Mouse (Mus musculus) midbrain, postnatal 0 days (tissue): ENCODE results near the gene Crb1. TPM values are rescaled to one million over a fixed set of nuclear protein-coding genes. Genes with fewer than 3 reads are reported as not detected.

Experiments used
- ATAC-seq: fragments of 200-750 bp; cut with Nextera tagmentation; 2 replicates; pipeline ENCODE4 v1.8.0; 2017; ENCODE audit warnings: moderate number of reproducible peaks, mild to moderate bottlenecking, moderate TSS enrichment, moderate library complexity; ENCODE audit not compliant: low FRiP score
- DNase-seq: peaks from one replicate; pipeline ENCODE4 v3.0.0-alpha.2; 2015; ENCODE audit warnings: low spot score
- H3K27ac ChIP-seq: fragments of 300-500 bp; sonication (generic); 2 replicates; pipeline ENCODE4 v1.5.1; 2014; ENCODE audit warnings: low read depth, mild to moderate bottlenecking, low read length, mixed read lengths
- H3K27me3 ChIP-seq: fragments of 300-500 bp; sonication (generic); 2 replicates; pipeline ENCODE4 v1.6.1; 2014; ENCODE audit warnings: low read length, control low read depth, mixed read lengths; ENCODE audit not compliant: insufficient read depth
- H3K36me3 ChIP-seq: fragments of 300-500 bp; sonication (generic); 2 replicates; pipeline ENCODE4 v1.6.1; 2014; ENCODE audit warnings: low read length, control low read depth, mixed read lengths; ENCODE audit not compliant: insufficient read depth
- H3K4me1 ChIP-seq: fragments of 300-500 bp; sonication (generic); 2 replicates; pipeline ENCODE4 v1.6.1; 2014; ENCODE audit warnings: mild to moderate bottlenecking, control low read depth, antibody characterized with exemption, low read length, mixed read lengths; ENCODE audit not compliant: insufficient read depth
- H3K4me2 ChIP-seq: fragments of 300-500 bp; sonication (generic); 2 replicates; pipeline ENCODE4 v1.6.1; 2014; ENCODE audit warnings: low read depth, mild to moderate bottlenecking, low read length, mixed read lengths; ENCODE audit not compliant: poor library complexity, severe bottlenecking
- H3K4me3 ChIP-seq: fragments of 300-500 bp; sonication (generic); 2 replicates; pipeline ENCODE4 v1.5.1; 2014; ENCODE audit warnings: low read depth, mild to moderate bottlenecking, low read length, moderate library complexity
- H3K9ac ChIP-seq: fragments of 300-500 bp; sonication (generic); replicated peaks from 2 replicates; pipeline ENCODE4 v1.6.1; 2014; ENCODE audit warnings: mild to moderate bottlenecking, low read length, moderate library complexity, mixed read lengths; ENCODE audit not compliant: poor library complexity, severe bottlenecking
- H3K9me3 ChIP-seq: fragments of 300-500 bp; sonication (generic); 2 replicates; pipeline ENCODE4 v1.6.1; 2016; ENCODE audit warnings: low read length, control low read depth
- CTCF ChIP-seq: IDR thresholded peaks from 2 replicates; pipeline ENCODE4 v1.5.1; 2016; ENCODE audit warnings: antibody characterized with exemption, mild to moderate bottlenecking
- WGBS: fragments of 180-500 bp; shearing (Covaris S2); extraction: QIAGEN DNeasy Blood & Tissue Kit; methylation state at CpG from one replicate; pipeline ENCODE4 v1.1.7; 2014; 5-methylcytosine and 5-hydroxymethylcytosine counted together
- polyA plus RNA-seq: library from polyadenylated mRNA; unstranded; fragments of >200 nt; fragmentation: Nextera tagmentation; extraction: Ambion mirVana; gene quantifications from 2 replicates; pipeline ENCODE4 v1.2.1, GENCODE M21; 2015
- total RNA-seq: library from RNA; depleted of rRNA; stranded (reverse); fragments of >200 nt; gene quantifications from 2 replicates; pipeline ENCODE4 v1.2.3, GENCODE M21; 2014

Gene Crb1
- total and polyA plus RNA-seq, 2 experiments from 2014 or later, result 1.8 to 3.0 TPM

- peaks cover 5% of the 10 kb centered on the region; the same call in 1 of the 2 replicates for H3K4me1 ChIP-seq
- peak overlapping the region; percentile 52 for H3K27ac ChIP-seq
- no peaks in the 10 kb centered on the region for H3K9me3 ChIP-seq
- H3K27me3 ChIP-seq, result no peaks in the 10 kb centered on the region
- no peak for DNase-seq
- H3K4me3 ChIP-seq, result no peak overlapping the region
- TF ChIP-seq CTCF, result no peak
- no peak for ATAC-seq
- no peaks in the 10 kb centered on the region for H3K36me3 ChIP-seq
- no peak overlapping the region for H3K9ac ChIP-seq
- WGBS, result 51% methylated on average over 6 of the region's 6 CpGs
- H3K4me2 ChIP-seq, result no peak overlapping the region
Observed at GRCm38 (mm10) chr1:139346030-139346601, 30.8 kb downstream of the Crb1 start.

GRCm38 (mm10) chr1:139340178-139340859, 36.6 kb downstream of the Crb1 start:
- Histone ChIP-seq H3K4me3 (no peak overlapping the region), H3K4me1 (no peaks in the 10 kb centered on the region), H3K9ac (no peak overlapping the region), H3K27me3 (no peaks in the 10 kb centered on the region), H3K9me3 (no peaks in the 10 kb centered on the region), H3K27ac (no peak overlapping the region), H3K4me2 (no peak overlapping the region), H3K36me3 (no peaks in the 10 kb centered on the region)
- TF ChIP-seq CTCF, result peak; percentile 73
- DNase-seq (peak; percentile 81), ATAC-seq (peak; percentile 75; the same call in 1 of the 2 replicates)
- WGBS, result 8% methylated on average over 1 of the region's 2 CpGs

GRCm38 (mm10) chr1:139336997-139337396, 39.9 kb downstream of the Crb1 start:
- no peak overlapping the region for H3K4me2 ChIP-seq
- no peak for TF ChIP-seq CTCF
- H3K4me3 ChIP-seq, result no peak overlapping the region
- H3K27ac ChIP-seq, result no peak overlapping the region
- ATAC-seq (no peak), DNase-seq (peak; percentile 10)
- no peaks in the 10 kb centered on the region for H3K9me3 ChIP-seq
- H3K36me3 ChIP-seq, result no peaks in the 10 kb centered on the region
- 92% methylated on average over 2 of the region's 2 CpGs for WGBS
- H3K27me3 ChIP-seq, result no peaks in the 10 kb centered on the region
- H3K9ac ChIP-seq, result no peak overlapping the region
- H3K4me1 ChIP-seq, result no peaks in the 10 kb centered on the region

- ATAC-seq, result no peak
- no peak for DNase-seq
- no peak overlapping the region for H3K27ac ChIP-seq
- no peak overlapping the region for H3K9ac ChIP-seq
- H3K4me2 ChIP-seq, result no peak overlapping the region
- 89% methylated on average over 1 of the region's 1 CpGs for WGBS
- H3K36me3 ChIP-seq, result no peaks in the 10 kb centered on the region
- H3K9me3 ChIP-seq, result no peaks in the 10 kb centered on the region
- no peak for TF ChIP-seq CTCF
- H3K27me3 ChIP-seq, result no peaks in the 10 kb centered on the region
- H3K4me3 ChIP-seq, result no peak overlapping the region
- no peaks in the 10 kb centered on the region for H3K4me1 ChIP-seq
Observed at GRCm38 (mm10) chr1:139328811-139329210, 48.1 kb downstream of the Crb1 start.

GRCm38 (mm10) chr1:139328286-139328685, 48.6 kb downstream of the Crb1 start:
- H3K27me3 ChIP-seq, result no peaks in the 10 kb centered on the region
- ATAC-seq, result no peak
- no peak for TF ChIP-seq CTCF
- H3K36me3 ChIP-seq, result no peaks in the 10 kb centered on the region
- H3K9me3 ChIP-seq, result no peaks in the 10 kb centered on the region
- H3K4me1 ChIP-seq, result no peaks in the 10 kb centered on the region
- no peak overlapping the region for H3K4me2 ChIP-seq
- no peak overlapping the region for H3K27ac ChIP-seq
- no peak overlapping the region for H3K4me3 ChIP-seq
- 89% methylated on average over 5 of the region's 5 CpGs for WGBS
- DNase-seq, result no peak
- no peak overlapping the region for H3K9ac ChIP-seq

GRCm38 (mm10) chr1:139325378-139325777, 51.5 kb downstream of the Crb1 start:
- DNase-seq (no peak), ATAC-seq (no peak)
- no peak overlapping the region for H3K27ac ChIP-seq
- H3K36me3 ChIP-seq, result no peaks in the 10 kb centered on the region
- TF ChIP-seq CTCF, result peak; percentile 28; the same call in 1 of the 2 replicates
- no peak overlapping the region for H3K4me3 ChIP-seq
- 70% methylated on average over 2 of the region's 2 CpGs for WGBS
- no peaks in the 10 kb centered on the region for H3K9me3 ChIP-seq
- H3K4me1 ChIP-seq, result no peaks in the 10 kb centered on the region
- H3K4me2 ChIP-seq, result no peak overlapping the region
- H3K27me3 ChIP-seq, result no peaks in the 10 kb centered on the region
- no peak overlapping the region for H3K9ac ChIP-seq
